Mouse (Mus musculus): ENCODE measurements around the gene Adgrl4.

Adgrl4 gene

GRCm38 (mm10) chr3:151488853-151489252, 51.2 kb downstream of the Adgrl4 start:
- no peak for DNase-seq (ENCODE audit: low spot score)

GRCm38 (mm10) chr3:151505606-151506005, 67.9 kb downstream of the Adgrl4 start:
- no peak for DNase-seq (ENCODE audit: low spot score)

GRCm38 (mm10) chr3:151511184-151511583, 73.5 kb downstream of the Adgrl4 start:
- DNase-seq (ENCODE audit: low spot score): no peak

- DNase-seq (ENCODE audit: low spot score): no peak
Observed at GRCm38 (mm10) chr3:151547182-151547581, 109.5 kb downstream of the Adgrl4 start.

GRCm38 (mm10) chr3:151551002-151551401, 113.3 kb downstream of the Adgrl4 start:
- DNase-seq (ENCODE audit: low spot score): no peak

GRCm38 (mm10) chr3:151556635-151557034, 118.9 kb downstream of the Adgrl4 start:
- no peak for DNase-seq (ENCODE audit: low spot score)

GRCm38 (mm10) chr3:151557125-151557524, 119.4 kb downstream of the Adgrl4 start:
- no peak for DNase-seq (ENCODE audit: low spot score)

GRCm38 (mm10) chr3:151557607-151558006, 119.9 kb downstream of the Adgrl4 start:
- DNase-seq (ENCODE audit: low spot score): peak; percentile 8

- DNase-seq (ENCODE audit: low spot score): no peak
Observed at GRCm38 (mm10) chr3:151558374-151558773, 120.7 kb downstream of the Adgrl4 start.

- no peak for DNase-seq (ENCODE audit: low spot score)
Observed at GRCm38 (mm10) chr3:151565664-151566621, 128.3 kb downstream of the Adgrl4 start.

- DNase-seq (ENCODE audit: low spot score): peak; percentile 28
Observed at GRCm38 (mm10) chr3:151566629-151567028, 128.9 kb downstream of the Adgrl4 start.

GRCm38 (mm10) chr3:151567541-151567940, 129.9 kb downstream of the Adgrl4 start:
- DNase-seq (ENCODE audit: low spot score): no peak

GRCm38 (mm10) chr3:151572089-151572488, 134.4 kb downstream of the Adgrl4 start:
- no peak for DNase-seq (ENCODE audit: low spot score)

- no peak for DNase-seq (ENCODE audit: low spot score)
Observed at GRCm38 (mm10) chr3:151575292-151575691, 137.6 kb downstream of the Adgrl4 start.

- no peak for DNase-seq (ENCODE audit: low spot score)
Observed at GRCm38 (mm10) chr3:151576155-151576554, 138.5 kb downstream of the Adgrl4 start.

- peak; percentile 6 for DNase-seq (ENCODE audit: low spot score)
Observed at GRCm38 (mm10) chr3:151591904-151592303, 154.2 kb downstream of the Adgrl4 start.

Data from MN1 (cell line).